ENCODE assay signal across 8 mouse cellular contexts in genomic region chr5:115348546-115349224, GRCm38 (mm10). TPM values are rescaled to one million over a fixed set of nuclear protein-coding genes. Genes with fewer than 3 reads are reported as not detected.
DNase-seq lines count a peak whose midpoint lies in the region; ATAC-seq and TF ChIP-seq lines count a peak whose summit lies in the region.

Cox6a1 (minus strand) TSS chr5:115348981.

- H3K9ac ChIP-seq in embryonic facial prominence, embryonic 14.5 days (ENCODE audit: low read depth, low read length): peak within 1 kb of the TSS; percentile 88
- H3K9ac ChIP-seq in heart, adult 2 months (ENCODE audit: low read depth, low read length): peak within 1 kb of the TSS; percentile 96
- H3K9ac ChIP-seq in limb, embryonic 13.5 days: peak within 1 kb of the TSS; percentile 90
- H3K9ac ChIP-seq in midbrain, embryonic 16.5 days (ENCODE audit: low read depth, low read length): peak within 1 kb of the TSS; percentile 88

- TF ChIP-seq POLR2A in heart, adult 2 months (IDR thresholded peaks at IDR 0.05; ENCODE audit: insufficient read depth, low read depth, low read length): peak; percentile 92

- H3K9me3 ChIP-seq in embryonic facial prominence, embryonic 14.5 days (ENCODE audit: control insufficient read depth, low read length): no peaks in the 10 kb centered on the region
- H3K9me3 ChIP-seq in limb, embryonic 13.5 days: no peaks in the 10 kb centered on the region
- H3K9me3 ChIP-seq in midbrain, embryonic 16.5 days (replicated peaks; ENCODE audit: control insufficient read depth, low read length, poor library complexity, severe bottlenecking): no peaks in the 10 kb centered on the region

- intact Hi-C loops in heart, adult 2 months (cut with DNase I): loop anchor here (2.0 to 10.0 kb wide), 4 partner anchors 48 to 224 kb away; partner anchors contain the start of genes Dynll1 and Rplp0

- H3K4me3 ChIP-seq in embryonic facial prominence, embryonic 14.5 days (ENCODE audit: low read depth, low read length): peak within 1 kb of the TSS; percentile 92
- H3K4me3 ChIP-seq in heart, adult 2 months: peak within 1 kb of the TSS; percentile 90
- H3K4me3 ChIP-seq in limb, embryonic 13.5 days: peak within 1 kb of the TSS; percentile 89
- peak within 1 kb of the TSS; percentile 93 for H3K4me3 ChIP-seq in midbrain, embryonic 16.5 days (ENCODE audit: low read depth, low read length)

- H3K36me3 ChIP-seq in embryonic facial prominence, embryonic 14.5 days (ENCODE audit: control insufficient read depth, insufficient read depth, low read length): peaks cover 28% of the 10 kb centered on the region
- peaks cover 5% of the 10 kb centered on the region for H3K36me3 ChIP-seq in heart, adult 2 months (ENCODE audit: control insufficient read depth, insufficient read depth, low read length)
- peaks cover 27% of the 10 kb centered on the region for H3K36me3 ChIP-seq in limb, embryonic 13.5 days
- peaks cover 16% of the 10 kb centered on the region for H3K36me3 ChIP-seq in midbrain, embryonic 16.5 days (ENCODE audit: control insufficient read depth, insufficient read depth, low read length)

- DNase-seq in 3T3-L1 (ENCODE audit: low read depth, low spot score): peak; percentile 100
- DNase-seq in adrenal gland, postnatal 4 days (ENCODE audit: low spot score in 2 of 2): peak; percentile 96 to 98
- DNase-seq in embryonic facial prominence, embryonic 14.5 days (ENCODE audit: low spot score): peak; percentile 98
- DNase-seq in heart, adult 2 months: peak; percentile 98 to 99
- peak; percentile 99 for DNase-seq in kidney, adult 8-10 months
- peak; percentile 98 to 99 for DNase-seq in spleen, postnatal 10 days (ENCODE audit: low spot score in 2 of 2)

- TF ChIP-seq CTCF in heart, adult 2 months (IDR thresholded peaks at IDR 0.05): peak; percentile 48

- peak within 1 kb of the TSS; percentile 92 for H3K4me2 ChIP-seq in embryonic facial prominence, embryonic 14.5 days (ENCODE audit: low read depth, low read length)
- peak within 1 kb of the TSS; percentile 94 for H3K4me2 ChIP-seq in limb, embryonic 13.5 days (replicated peaks)
- H3K4me2 ChIP-seq in midbrain, embryonic 16.5 days (ENCODE audit: low read length): peak within 1 kb of the TSS; percentile 94

- peaks cover 4% of the 10 kb centered on the region for H3K79me2 ChIP-seq in heart, adult 2 months (replicated peaks; ENCODE audit: control insufficient read depth, insufficient read depth, low read length)

- H3K4me1 ChIP-seq in embryonic facial prominence, embryonic 14.5 days (ENCODE audit: control insufficient read depth, insufficient read depth, low read length): no peaks in the 10 kb centered on the region
- peaks cover 4% of the 10 kb centered on the region for H3K4me1 ChIP-seq in heart, adult 2 months (ENCODE audit: control insufficient read depth, insufficient read depth, low read length)
- peaks cover 13% of the 10 kb centered on the region for H3K4me1 ChIP-seq in limb, embryonic 13.5 days
- H3K4me1 ChIP-seq in midbrain, embryonic 16.5 days (ENCODE audit: control insufficient read depth, insufficient read depth, low read length): peaks cover 15% of the 10 kb centered on the region

- H3K27ac ChIP-seq in embryonic facial prominence, embryonic 14.5 days (replicated peaks; ENCODE audit: low read depth, low read length): peak within 1 kb of the TSS; percentile 79
- H3K27ac ChIP-seq in heart, adult 2 months: peak within 1 kb of the TSS; percentile 93
- peak within 1 kb of the TSS; percentile 68; the same call in 1 of the 2 replicates for H3K27ac ChIP-seq in limb, embryonic 13.5 days
- H3K27ac ChIP-seq in midbrain, embryonic 16.5 days (ENCODE audit: low read length): peak within 1 kb of the TSS; percentile 81

- TF ChIP-seq EP300 in heart, adult 2 months (IDR thresholded peaks at IDR 0.05; ENCODE audit: insufficient read depth, low read depth, low read length): no peak

- peak; percentile 94 for ATAC-seq in embryonic facial prominence, embryonic 14.5 days (ENCODE audit: low read depth)
- ATAC-seq in limb, embryonic 13.5 days (ENCODE audit: low FRiP score, low read depth): peak; percentile 93
- peak; percentile 93 for ATAC-seq in midbrain, embryonic 16.5 days

- H3K27me3 ChIP-seq in embryonic facial prominence, embryonic 14.5 days (replicated peaks; ENCODE audit: control insufficient read depth, insufficient read depth, low read length): no peaks in the 10 kb centered on the region
- H3K27me3 ChIP-seq in heart, adult 2 months (ENCODE audit: control insufficient read depth, insufficient read depth, low read length): no peaks in the 10 kb centered on the region
- no peaks in the 10 kb centered on the region for H3K27me3 ChIP-seq in limb, embryonic 13.5 days
- no peaks in the 10 kb centered on the region for H3K27me3 ChIP-seq in midbrain, embryonic 16.5 days (ENCODE audit: control insufficient read depth, insufficient read depth, low read depth, low read length)

- WGBS in embryonic facial prominence, embryonic 14.5 days: under 1% methylated on average over 44 of the region's 74 CpGs
- WGBS in heart, adult 2 months: under 1% methylated on average over 74 of the region's 74 CpGs
- 1% methylated on average over 70 of the region's 74 CpGs for WGBS in limb, embryonic 13.5 days
- under 1% methylated on average over 71 of the region's 74 CpGs for WGBS in midbrain, embryonic 16.5 days

RNA-seq across cellular contexts. Expression of gene Cox6a1, which starts in this region (rescaled TPM):
- total RNA-seq in adrenal gland, postnatal 4 days (2021): 100 to 1,000 TPM; 720 to 752 TPM
- polyA plus RNA-seq in embryonic facial prominence, embryonic 14.5 days (2014; fragmentation: Nextera tagmentation; extraction: Ambion mirVana): 833 and 912 TPM in 2 replicates
- total RNA-seq in heart, adult 2 months (2021): 100 to 1,000 TPM; 232 to 256 TPM
- 546 and 797 TPM in 2 replicates for polyA plus RNA-seq in heart, adult 2 months (2012; rRNA removed)
- 677 and 710 TPM in 2 replicates for polyA plus RNA-seq in limb, embryonic 13.5 days (2015; fragmentation: Nextera tagmentation; extraction: Ambion mirVana)
- 1,007 and 1,008 TPM in 2 replicates for polyA plus RNA-seq in midbrain, embryonic 16.5 days (2015; fragmentation: Nextera tagmentation; extraction: Ambion mirVana)

Comparison
In these comparisons a context has a peak if more than half of its experiments do, and no peak if none do; other contexts are left out.
1. Peak in every context shown above with its lines: DNase-seq, ATAC-seq, H3K4me3 ChIP-seq and H3K27ac ChIP-seq.